Mouse (Mus musculus) urinary bladder, postnatal 36 days (tissue): ENCODE results near the gene Por.

Source experiments
- DNase-seq, 2 experiments: peaks; one replicate each; pipeline ENCODE4 v3.0.0; 2022; ENCODE audit warnings: low spot score in 2 of 2, mixed read lengths in 1 of 2

The Por gene

DNA sequence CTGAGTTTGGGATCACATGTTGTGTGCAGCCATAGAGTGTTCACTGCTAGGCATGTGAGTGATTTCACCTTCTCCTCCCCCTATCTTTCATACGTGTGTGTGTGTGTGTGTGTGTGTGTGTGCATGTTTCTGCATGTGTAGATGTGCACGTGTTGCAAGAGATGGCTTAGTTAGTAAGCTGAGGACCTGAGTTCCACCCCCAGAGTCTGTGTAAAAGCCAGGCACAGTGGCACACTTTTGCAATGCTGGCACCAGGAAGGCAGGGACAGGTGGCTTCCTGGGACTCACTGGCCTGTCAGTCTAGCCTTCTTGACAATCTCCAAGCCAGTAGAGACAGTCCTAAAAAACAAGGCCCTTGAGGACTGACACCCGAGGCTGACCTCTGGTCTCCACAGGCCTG is 95.1 kb downstream of the Por start:
- DNase-seq = no peak

GRCm38 (mm10) chr5:135772519-135772918 is 102.7 kb downstream of the Por start:
- DNase-seq = no peak

DNA sequence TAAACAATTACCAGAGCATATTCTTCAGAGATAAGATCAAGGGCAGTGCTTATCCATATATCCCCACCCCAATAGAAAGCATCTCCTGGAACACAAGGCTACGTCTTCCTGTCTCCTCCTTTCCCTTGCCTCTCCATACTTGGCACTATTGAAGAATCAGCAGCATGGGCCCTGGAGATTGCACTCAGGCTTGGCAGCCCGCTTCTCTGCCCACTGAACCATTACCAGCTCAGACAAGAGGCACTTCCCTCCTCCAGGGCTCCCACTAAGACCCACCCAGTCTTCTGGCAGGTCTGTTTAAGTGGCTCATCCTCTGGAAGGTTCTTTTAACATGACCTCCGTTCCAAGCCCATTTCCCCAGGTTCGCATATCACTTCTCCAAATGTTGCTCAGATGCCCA is 106.7 kb downstream of the Por start:
- DNase-seq = no peak

DNA sequence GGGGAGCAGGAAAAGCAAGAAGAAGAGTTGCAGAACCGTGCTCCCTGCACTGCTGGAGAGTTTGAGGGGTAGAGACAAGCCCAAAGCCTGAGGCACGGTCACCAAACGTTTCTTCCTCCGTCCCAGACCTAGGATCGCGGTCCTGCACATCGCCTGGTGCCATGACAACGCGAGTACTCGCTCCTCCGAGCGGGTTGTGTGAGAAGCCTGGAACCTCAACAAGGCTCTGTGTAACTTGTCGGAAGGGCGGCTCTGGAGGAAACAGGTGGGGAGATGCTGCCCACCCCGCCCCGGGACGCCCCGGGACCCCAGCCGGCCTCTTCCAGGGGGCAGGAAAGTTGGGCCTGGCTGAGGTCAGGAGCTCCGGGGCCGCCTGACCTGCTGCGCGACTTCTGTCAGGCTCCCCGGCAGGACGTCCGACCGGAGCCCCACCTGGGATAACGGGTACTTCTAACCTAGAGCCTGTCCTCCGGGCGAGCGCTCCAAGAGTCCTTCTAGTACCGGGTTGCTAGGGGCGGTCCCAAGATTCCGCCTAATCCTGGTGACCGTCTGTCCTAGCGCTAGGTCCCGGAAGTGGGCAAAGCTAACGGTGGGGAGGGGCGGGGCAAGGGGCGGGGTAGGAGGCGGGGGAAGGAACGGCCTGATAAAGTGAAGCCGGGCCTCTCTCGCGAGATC is 108.1 kb downstream of the Por start, which contains the start of gene Styxl1:
Gene Styxl1, minus strand, starts transcription at position 590 of the 675 bp plus-strand sequence.
- DNase-seq = no peak

- DNase-seq = peak; percentile 98 to 100
These were observed 108.9 kb downstream of the Por start, which contains the start of gene Mdh2 for GRCm38 (mm10) chr5:135778471-135779445. Gene Mdh2 (plus strand): TSS chr5:135778480.

DNA sequence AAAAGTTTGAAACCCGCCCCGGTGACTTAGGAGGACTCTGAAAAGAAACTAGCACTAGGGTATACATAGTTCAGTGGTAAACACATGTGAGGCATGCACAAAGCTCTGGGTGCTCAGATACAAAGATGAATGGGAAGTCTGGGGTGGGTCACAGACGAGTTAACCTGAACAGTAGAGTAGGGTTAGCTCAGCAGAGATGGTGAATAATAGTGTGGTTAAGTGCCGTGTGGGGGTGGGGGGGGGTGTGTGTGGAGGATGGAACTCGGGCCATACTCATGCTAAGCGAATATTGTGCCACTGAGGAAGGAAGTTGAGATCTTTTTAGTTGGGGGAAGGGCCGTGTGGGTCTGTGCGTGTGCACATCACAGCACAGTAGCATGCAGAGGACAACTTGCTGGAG is 110.5 kb downstream of the Por start:
- DNase-seq = no peak

GRCm38 (mm10) chr5:135782901-135783300 is 113.1 kb downstream of the Por start:
- DNase-seq = no peak
